Mouse (Mus musculus): ENCODE measurements at regions not wholly inside any gene's neighbourhood (a gene's known extent, or its start where the extent isn't known, plus 50 kb on each side); places are given as distances from the start of the nearest gene placed in this dataset.

GRCm38 (mm10) chr16:25495586-25496196 lies 187.9 kb upstream of the Trp63 start:
- TF ChIP-seq CTCF (IDR thresholded peaks at IDR 0.05; ENCODE audit: low read depth) = no peak
- TF ChIP-seq EP300 (IDR thresholded peaks at IDR 0.05; ENCODE audit: low read depth) = no peak
